Mouse (Mus musculus) thymus, postnatal 25 days (tissue): ENCODE measurements around the gene Smap2.

ENCODE experiments used
- DNase-seq: peaks from one replicate; pipeline ENCODE4 v3.0.0; 2022

Smap2 gene

GRCm38 (mm10) chr4:121020040-121020790 is 3.2 kb upstream of the Smap2 start:
- DNase-seq: no peak

DNA sequence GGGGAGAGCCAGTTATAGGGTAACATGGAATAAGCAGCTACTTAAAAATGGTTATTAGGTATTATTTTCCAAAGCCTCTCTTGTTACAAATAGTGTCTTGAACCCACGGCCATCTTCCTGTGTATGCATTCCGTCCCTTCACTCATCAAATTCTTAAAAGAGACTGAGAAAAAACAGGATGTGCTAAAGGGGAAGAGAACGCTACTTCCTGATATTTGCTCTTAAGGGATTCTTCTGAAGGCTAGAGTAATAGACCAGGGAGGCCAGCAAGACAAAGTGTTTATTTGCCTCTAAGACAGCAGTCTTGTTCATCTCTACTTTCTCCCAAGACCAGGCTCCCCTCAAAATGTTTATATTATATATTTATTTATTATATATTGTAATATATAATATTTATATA is 1.2 kb upstream of the Smap2 start:
- no peak for DNase-seq

- DNase-seq: peak; percentile 54
These were observed 787 bp downstream of the Smap2 start for GRCm38 (mm10) chr4:121016021-121016898.

GRCm38 (mm10) chr4:121015268-121015659 is 1.8 kb downstream of the Smap2 start:
- DNase-seq: no peak

GRCm38 (mm10) chr4:121014594-121015267 is 2.3 kb downstream of the Smap2 start:
- no peak for DNase-seq

DNA sequence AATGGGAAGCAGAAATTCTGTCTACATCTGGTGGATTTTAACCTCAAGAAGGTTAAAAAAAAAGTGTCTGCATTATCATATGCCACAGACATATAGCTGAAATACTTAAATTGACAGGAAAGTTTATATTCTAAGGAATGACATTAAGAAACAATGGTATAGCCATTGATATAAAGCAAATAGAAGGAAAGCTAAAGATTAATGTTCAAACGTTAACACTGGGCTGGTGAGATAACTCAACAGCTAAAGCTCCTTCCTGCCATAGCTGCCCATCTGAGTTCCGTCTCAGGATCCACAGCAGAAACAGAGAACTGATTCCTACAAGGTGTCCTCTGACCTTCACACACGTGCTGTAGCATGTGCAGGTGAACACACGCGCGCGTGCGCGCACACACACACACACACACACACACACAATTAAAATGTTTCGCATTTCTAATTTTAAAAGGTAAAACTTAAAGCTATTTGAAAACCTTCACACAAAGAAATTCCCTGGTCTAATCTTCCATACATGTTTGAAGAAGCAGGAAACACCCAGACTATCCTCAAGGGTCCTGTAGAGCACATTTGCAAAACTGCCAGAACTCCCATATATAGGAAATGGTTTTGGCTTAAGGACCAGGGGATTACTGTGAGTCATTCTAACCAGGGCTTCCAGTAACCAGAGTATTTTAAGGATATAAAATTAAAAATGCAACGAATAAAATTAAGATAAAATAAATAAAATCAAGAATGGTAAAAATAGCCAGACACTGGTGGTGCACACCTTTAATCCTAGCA is 6.1 kb downstream of the Smap2 start:
- no peak for DNase-seq

DNA sequence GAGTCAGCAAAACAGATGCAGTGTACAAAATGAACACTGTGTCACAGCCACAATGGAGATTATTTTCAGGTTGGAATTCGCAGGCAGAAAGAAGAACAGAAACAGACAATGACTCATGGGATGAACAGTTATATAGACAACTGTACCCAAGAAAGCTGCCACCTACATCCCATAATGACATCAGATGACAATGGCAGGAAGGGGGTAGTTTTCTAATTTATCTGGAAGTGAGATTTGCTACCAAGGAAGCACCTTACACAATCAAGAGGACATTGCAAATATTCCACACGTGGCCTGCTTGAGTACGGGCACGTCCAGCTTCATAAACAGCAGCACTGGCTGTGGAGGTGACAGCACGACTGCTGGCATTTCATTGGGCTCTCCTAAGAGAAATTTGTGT is 7.9 kb downstream of the Smap2 start:
- no peak for DNase-seq

DNA sequence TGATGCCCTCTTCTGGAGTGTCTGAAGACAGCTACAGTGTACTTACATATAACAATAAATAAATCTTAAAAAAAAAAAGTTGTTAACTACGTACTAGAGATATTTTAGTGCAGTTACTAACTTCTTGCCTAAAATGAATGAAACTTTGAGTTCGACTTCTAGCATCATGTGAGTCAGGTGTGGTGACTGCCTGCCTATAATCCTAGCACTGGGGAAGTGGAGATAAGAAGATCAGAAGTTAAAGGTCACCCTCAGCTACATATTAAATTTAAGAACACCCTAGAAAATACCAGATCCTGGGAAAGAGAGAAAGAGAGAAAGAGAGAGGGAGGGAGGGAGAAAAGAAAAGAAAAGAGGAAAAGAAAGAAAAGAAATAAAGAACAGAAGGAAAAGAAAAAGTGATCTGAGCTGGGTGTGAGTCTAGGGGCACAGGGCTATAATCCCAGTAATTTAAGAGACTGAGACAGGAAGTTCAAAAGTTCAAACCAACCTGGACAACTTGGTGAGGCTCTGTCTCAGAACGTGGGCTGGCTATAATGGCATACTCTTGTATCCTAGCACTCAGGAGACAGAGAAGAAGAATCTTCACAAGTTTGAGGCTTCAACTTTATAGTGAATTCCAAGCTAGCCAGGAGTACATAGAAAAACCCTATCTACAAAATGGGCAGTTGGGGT is 8.8 kb downstream of the Smap2 start:
- no peak for DNase-seq

DNA sequence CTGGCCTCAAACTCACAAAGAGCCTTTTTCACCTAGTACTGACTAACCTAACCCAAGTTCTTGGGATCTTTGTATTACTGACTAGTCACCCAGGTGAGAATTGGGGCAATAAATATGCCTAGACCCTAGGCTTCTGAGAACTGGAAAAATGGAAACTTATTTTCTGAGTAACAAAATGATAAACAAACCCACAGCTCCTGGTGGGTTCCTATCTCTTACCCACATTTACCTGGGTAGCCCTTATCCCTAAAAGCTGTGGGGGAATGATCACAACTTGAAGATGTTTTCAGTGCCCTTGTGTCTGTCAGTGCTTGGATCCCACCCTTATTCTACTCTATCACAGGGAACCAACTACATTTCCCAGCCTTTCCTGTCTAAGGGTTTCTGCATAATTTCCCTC is 10.0 kb downstream of the Smap2 start:
- no peak for DNase-seq

GRCm38 (mm10) chr4:121004679-121005078 is 12.4 kb downstream of the Smap2 start:
- no peak for DNase-seq

- no peak for DNase-seq
These were observed 13.4 kb downstream of the Smap2 start for GRCm38 (mm10) chr4:121003611-121004091.

DNA sequence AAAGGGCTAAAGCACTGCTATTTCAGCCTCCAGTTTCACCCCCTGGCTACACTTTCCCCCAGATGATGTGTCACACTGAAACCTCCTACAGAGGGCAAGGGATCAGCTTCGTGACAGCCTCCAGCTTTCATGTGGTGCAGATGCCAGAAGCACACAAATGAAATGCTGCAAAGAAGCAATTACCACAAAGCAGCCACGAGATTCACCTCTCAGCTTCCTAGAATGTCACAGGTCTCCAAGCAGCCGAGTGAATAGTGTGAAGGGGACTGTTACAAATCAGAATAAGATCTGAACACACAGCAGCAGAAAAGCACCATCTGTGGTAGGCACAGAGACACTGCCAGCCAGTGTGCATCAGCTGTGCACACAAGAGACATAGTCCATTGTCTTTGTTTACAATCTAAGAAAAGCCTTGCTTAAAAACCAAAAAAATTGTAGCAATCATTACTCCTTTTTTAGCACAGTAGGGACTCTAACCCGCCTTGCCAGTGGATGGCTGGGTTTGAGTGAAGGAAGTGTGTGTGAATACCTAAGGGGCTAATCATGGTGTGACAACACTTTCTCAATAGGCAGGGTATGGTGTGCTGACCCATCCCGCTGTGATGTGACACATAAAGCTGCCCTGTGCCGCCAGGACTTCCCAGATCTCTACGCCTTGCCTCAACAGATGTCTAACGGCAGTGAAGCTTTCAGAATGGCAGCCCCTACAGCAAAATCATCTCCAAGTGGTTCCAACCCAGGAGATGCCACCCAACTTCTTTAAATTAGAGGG is 14.5 kb downstream of the Smap2 start:
- peak; percentile 54 for DNase-seq

GRCm38 (mm10) chr4:121001659-121002058 is 15.4 kb downstream of the Smap2 start:
- DNase-seq: no peak

- no peak for DNase-seq
These were observed 16.0 kb downstream of the Smap2 start for GRCm38 (mm10) chr4:121001042-121001441.

DNA sequence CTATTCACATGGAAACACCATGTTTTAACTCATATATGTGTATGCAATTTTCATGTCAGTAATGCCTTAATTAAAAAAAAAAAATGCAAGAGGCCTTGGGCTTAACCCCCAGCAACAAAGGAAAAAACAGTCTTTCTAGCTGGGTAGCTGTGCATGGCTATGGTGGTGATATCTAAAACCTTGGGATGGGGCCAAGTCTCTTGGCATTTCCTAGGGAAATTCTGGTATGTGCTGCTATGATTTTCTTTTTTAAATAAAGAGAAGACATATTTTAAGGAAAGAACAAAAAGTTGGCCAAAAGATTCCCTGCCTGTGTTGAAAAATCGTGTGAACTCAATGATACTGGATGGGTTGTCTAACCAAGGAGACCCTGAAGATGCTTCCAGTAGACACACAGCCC is 21.1 kb downstream of the Smap2 start:
- DNase-seq: no peak

GRCm38 (mm10) chr4:120993025-120993424 is 24.0 kb downstream of the Smap2 start:
- DNase-seq: no peak

- DNase-seq: no peak
These were observed 24.8 kb downstream of the Smap2 start for GRCm38 (mm10) chr4:120992284-120992683.

GRCm38 (mm10) chr4:120987319-120987718 is 29.7 kb downstream of the Smap2 start:
- no peak for DNase-seq

DNA sequence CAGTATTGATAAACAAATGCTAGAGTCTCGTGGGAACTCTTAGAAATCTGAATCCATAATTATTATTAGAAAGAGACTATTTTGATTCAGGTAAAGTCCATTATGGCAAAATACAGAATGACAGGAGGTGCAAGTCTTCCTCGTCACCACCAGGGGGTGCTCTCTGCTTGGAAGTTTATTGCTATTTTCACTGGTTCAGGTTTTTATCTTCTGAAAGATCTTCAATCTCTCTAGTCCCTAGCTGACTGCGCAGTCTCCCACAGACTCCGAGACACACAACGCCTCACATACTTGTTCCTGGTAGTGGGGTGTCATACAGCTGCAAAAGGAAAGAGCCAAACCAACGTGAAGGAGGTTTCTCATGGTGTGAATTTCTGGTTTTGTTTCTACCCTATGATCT is 30.6 kb downstream of the Smap2 start:
- peak; percentile 46 for DNase-seq

GRCm38 (mm10) chr4:120978221-120978620 is 38.8 kb downstream of the Smap2 start:
- DNase-seq: no peak

GRCm38 (mm10) chr4:120975428-120975734 is 41.7 kb downstream of the Smap2 start:
- DNase-seq: no peak
